Mouse (Mus musculus) kidney, embryonic 15.5 days (tissue): ENCODE results near the gene Gck. TPM values are rescaled to one million over a fixed set of nuclear protein-coding genes. Genes with fewer than 3 reads are reported as not detected.
A peak's percentile ranks its signal among the peaks of the same experiment; 100 is the strongest.

ENCODE experiments used
- ATAC-seq: fragments of 200-750 bp; cut with Nextera tagmentation; replicated peaks from 2 replicates; pipeline ENCODE4 v1.8.0; 2017; ENCODE audit warnings: moderate TSS enrichment; ENCODE audit not compliant: low FRiP score
- H3K27ac ChIP-seq: fragments of 300-500 bp; sonication (generic); 2 replicates; pipeline ENCODE4 v1.5.1; 2015; ENCODE audit warnings: mild to moderate bottlenecking, inconsistent platforms
- H3K27me3 ChIP-seq: fragments of 300-500 bp; sonication (generic); 2 replicates; pipeline ENCODE4 v1.6.1; 2015; ENCODE audit warnings: inconsistent platforms
- H3K36me3 ChIP-seq: fragments of 300-500 bp; sonication (generic); 2 replicates; pipeline ENCODE4 v1.6.1; 2015; ENCODE audit warnings: inconsistent platforms
- H3K4me1 ChIP-seq: fragments of 300-500 bp; sonication (generic); 2 replicates; pipeline ENCODE4 v1.6.1; 2015; ENCODE audit warnings: inconsistent platforms
- H3K4me2 ChIP-seq: fragments of 300-500 bp; sonication (generic); 2 replicates; pipeline ENCODE4 v1.6.1; 2015; ENCODE audit warnings: moderate library complexity, mild to moderate bottlenecking, inconsistent platforms
- H3K4me3 ChIP-seq: fragments of 300-500 bp; sonication (generic); replicated peaks from 2 replicates; pipeline ENCODE4 v1.5.1; 2015; ENCODE audit warnings: mild to moderate bottlenecking, inconsistent platforms
- H3K9ac ChIP-seq: fragments of 300-500 bp; sonication (generic); 2 replicates; pipeline ENCODE4 v1.6.1; 2015; ENCODE audit warnings: mild to moderate bottlenecking, inconsistent platforms
- H3K9me3 ChIP-seq: fragments of 300-500 bp; sonication (generic); replicated peaks from 2 replicates; pipeline ENCODE4 v1.6.1; 2016; ENCODE audit warnings: inconsistent platforms
- WGBS: fragments of 180-500 bp; shearing (Covaris S2); methylation state at CpG from one replicate; pipeline ENCODE4 v1.1.7; 2015; ENCODE audit warnings: mixed read lengths; 5-methylcytosine and 5-hydroxymethylcytosine counted together
- polyA plus RNA-seq: library from polyadenylated mRNA; unstranded; fragments of >200 nt; fragmentation: Nextera tagmentation; extraction: Ambion mirVana; gene quantifications from 2 replicates; pipeline ENCODE4 v1.2.1, GENCODE M21; 2015

Gene Gck
- polyA plus RNA-seq, 1 experiment from 2014 or later: 2.0 TPM

DNA sequence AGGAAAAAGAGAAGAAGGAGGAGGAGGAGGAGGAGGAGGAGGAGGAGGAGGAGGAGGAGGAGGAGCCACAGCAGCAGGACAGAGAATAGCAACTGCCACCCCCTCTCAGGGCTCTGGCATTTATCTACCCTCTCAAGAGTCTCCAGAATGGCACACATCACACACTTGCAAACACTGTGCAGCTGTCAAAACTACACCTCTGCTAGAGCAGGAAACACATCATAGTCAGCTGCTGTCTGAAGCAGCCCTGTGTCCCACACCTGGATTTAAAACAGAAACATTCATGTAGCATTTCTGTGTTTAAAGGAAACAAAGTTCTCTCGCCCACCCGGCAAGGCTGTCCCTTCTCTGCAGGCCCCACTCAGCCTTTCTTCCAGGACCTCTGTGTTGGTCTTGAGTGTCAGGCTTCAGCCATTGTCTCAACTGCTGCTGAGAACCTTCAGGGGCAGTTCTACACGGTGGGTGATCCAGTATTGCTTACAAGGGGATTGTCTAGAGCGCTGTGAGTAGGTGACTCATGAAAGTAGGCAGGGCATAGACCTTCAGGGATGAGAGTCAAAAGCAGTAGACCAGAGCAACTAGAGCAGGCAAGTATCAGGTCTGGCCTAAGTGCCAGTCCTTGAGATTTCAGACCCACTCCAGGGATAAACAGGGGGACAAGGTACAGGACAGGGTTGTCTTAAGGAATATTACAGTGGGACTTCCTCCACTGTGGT is 98.7 kb downstream of the Gck start:
- Histone ChIP-seq H3K4me3 (no peak overlapping the region), H3K27me3 (no peaks in the 10 kb centered on the region), H3K9me3 (no peaks in the 10 kb centered on the region), H3K9ac (no peak overlapping the region), H3K4me1 (peaks cover 36% of the 10 kb centered on the region), H3K27ac (peak overlapping the region; percentile 60; the same call in 1 of the 2 replicates), H3K36me3 (no peaks in the 10 kb centered on the region), H3K4me2 (no peak overlapping the region)
- ATAC-seq: no peak
- 49% methylated on average over 4 of the region's 4 CpGs for WGBS

Other genes with a start within 250 kb of the Gck start
- gene Mrps24, start 234.4 kb downstream of the Gck start, polyA plus RNA-seq: 192 and 202 TPM in 2 replicates
- gene Urgcp, start 187.7 kb downstream of the Gck start, polyA plus RNA-seq: 22.3 and 23.3 TPM in 2 replicates
- 112 and 116 TPM in 2 replicates for gene Dbnl, start 161.6 kb downstream of the Gck start, polyA plus RNA-seq
- 22.7 and 37.9 TPM in 2 replicates for gene Pgam2, start 146.3 kb downstream of the Gck start, polyA plus RNA-seq
- 9.2 and 9.9 TPM in 2 replicates for gene Polm, start 112.1 kb downstream of the Gck start, polyA plus RNA-seq
- gene Aebp1, start 88.1 kb downstream of the Gck start, polyA plus RNA-seq: 39.0 and 52.1 TPM in 2 replicates
- gene Pold2, start 71.8 kb downstream of the Gck start, polyA plus RNA-seq: 133 and 141 TPM in 2 replicates
- gene Myl7, start 51.3 kb downstream of the Gck start, polyA plus RNA-seq: 3.9 and 5.8 TPM in 2 replicates
- gene Ykt6, start 5.6 kb upstream of the Gck start, polyA plus RNA-seq: 52.9 and 57.3 TPM in 2 replicates
- 4.3 and 4.5 TPM in 2 replicates for gene Camk2b, start 116.3 kb upstream of the Gck start, polyA plus RNA-seq
- gene A730071L15Rik, start 249.9 kb upstream of the Gck start, polyA plus RNA-seq: 0.40 and 0.59 TPM in 2 replicates